Mouse (Mus musculus) limb, embryonic 13.5 days (tissue): Measurements from ENCODE around the gene Cacna2d3. TPM values are rescaled to one million over a fixed set of nuclear protein-coding genes. Genes with fewer than 3 reads are reported as not detected.

Source experiments
- ATAC-seq: fragments of 200-750 bp; cut with Nextera tagmentation; 2 replicates; pipeline ENCODE4 v1.8.0; 2017; ENCODE audit warnings: low read depth, moderate number of reproducible peaks, moderate TSS enrichment; ENCODE audit not compliant: low FRiP score
- H3K27ac ChIP-seq: fragments of 300-500 bp; sonication (generic); 2 replicates; pipeline ENCODE4 v1.5.1; 2015; ENCODE audit warnings: inconsistent platforms, mild to moderate bottlenecking, moderate library complexity
- H3K27me3 ChIP-seq: fragments of 300-500 bp; sonication (generic); 2 replicates; pipeline ENCODE4 v1.6.1; 2015; ENCODE audit warnings: mild to moderate bottlenecking, inconsistent platforms
- H3K36me3 ChIP-seq: fragments of 300-500 bp; sonication (generic); 2 replicates; pipeline ENCODE4 v1.6.1; 2015; ENCODE audit warnings: inconsistent platforms, mild to moderate bottlenecking, moderate library complexity
- H3K4me1 ChIP-seq: fragments of 300-500 bp; sonication (generic); 2 replicates; pipeline ENCODE4 v1.6.1; 2015; ENCODE audit warnings: inconsistent platforms
- H3K4me2 ChIP-seq: fragments of 300-500 bp; sonication (generic); replicated peaks from 2 replicates; pipeline ENCODE4 v1.6.1; 2015; ENCODE audit warnings: inconsistent platforms, mild to moderate bottlenecking, moderate library complexity
- H3K4me3 ChIP-seq: fragments of 300-500 bp; sonication (generic); 2 replicates; pipeline ENCODE4 v1.5.1; 2015; ENCODE audit warnings: moderate library complexity, mild to moderate bottlenecking, inconsistent platforms
- H3K9ac ChIP-seq: fragments of 300-500 bp; sonication (generic); 2 replicates; pipeline ENCODE4 v1.6.1; 2015; ENCODE audit warnings: mild to moderate bottlenecking, inconsistent platforms
- H3K9me3 ChIP-seq: fragments of 300-500 bp; sonication (generic); 2 replicates; pipeline ENCODE4 v1.6.1; 2016; ENCODE audit warnings: inconsistent platforms
- WGBS: fragments of 180-500 bp; shearing (Covaris S2); methylation state at CpG from one replicate; pipeline ENCODE4 v1.1.7; 2015; 5-methylcytosine and 5-hydroxymethylcytosine counted together
- polyA plus RNA-seq: library from polyadenylated mRNA; unstranded; fragments of >200 nt; fragmentation: Nextera tagmentation; extraction: Ambion mirVana; gene quantifications from 2 replicates; pipeline ENCODE4 v1.2.1, GENCODE M21; 2015

Cacna2d3 gene
- polyA plus RNA-seq, 1 experiment from 2014 or later, result 5.3 TPM

DNA sequence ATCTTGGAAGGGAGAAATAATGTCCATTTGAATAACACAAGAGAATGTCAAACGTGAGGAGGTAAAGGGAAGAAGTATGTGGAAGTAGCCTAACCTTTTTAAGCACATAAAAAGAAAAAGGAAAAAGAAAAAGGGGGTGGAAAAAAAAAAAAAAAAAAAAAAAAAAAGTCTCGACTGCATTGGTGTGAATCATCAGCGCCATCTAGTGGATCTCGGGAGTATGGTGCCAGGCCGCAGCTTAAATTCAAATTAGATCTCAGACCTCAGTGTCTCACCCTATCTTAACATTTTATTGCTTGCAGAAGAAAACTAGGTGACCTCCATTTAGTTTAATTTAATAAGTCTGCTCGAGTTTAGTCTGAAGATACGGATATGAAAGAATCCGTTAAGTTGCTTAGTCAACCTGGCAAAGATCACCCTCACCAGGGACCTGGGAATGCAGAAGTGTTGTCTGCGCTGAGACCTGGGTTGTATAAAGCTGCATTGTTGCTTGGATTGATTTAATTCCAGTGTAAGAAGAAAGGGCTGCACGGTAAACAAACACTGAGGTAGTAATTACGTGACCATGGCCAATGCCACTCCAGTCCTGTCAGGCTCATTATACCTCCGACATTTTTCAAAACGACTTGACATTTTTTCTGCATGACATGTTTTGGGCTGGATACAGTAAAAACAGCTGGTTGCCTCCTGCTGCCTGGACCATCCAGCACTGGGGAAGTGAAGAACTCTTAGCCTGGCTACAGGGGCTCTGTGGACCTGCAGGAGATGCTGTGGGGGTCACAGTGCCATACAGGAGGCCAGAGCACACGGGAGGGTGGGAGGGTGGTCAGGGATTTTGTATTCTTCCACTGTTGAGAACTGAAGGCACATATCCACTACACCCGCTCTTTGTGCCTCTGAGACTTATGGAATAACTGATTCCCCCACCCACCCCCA, 278.3 kb downstream of the Cacna2d3 start:
- Histone ChIP-seq H3K9ac (no peak overlapping the region), H3K9me3 (no peaks in the 10 kb centered on the region), H3K4me1 (peaks cover 20% of the 10 kb centered on the region), H3K36me3 (no peaks in the 10 kb centered on the region), H3K27ac (no peak overlapping the region), H3K4me3 (no peak overlapping the region), H3K27me3 (peaks cover 11% of the 10 kb centered on the region; the same call in 1 of the 2 replicates), H3K4me2 (peak overlapping the region; percentile 53; the same call in 1 of the 2 replicates)
- 22% methylated on average over 15 of the region's 15 CpGs for WGBS
- 0 out of 2 replicates have a peak, but pooled peaks have one; percentile 28 for ATAC-seq

DNA sequence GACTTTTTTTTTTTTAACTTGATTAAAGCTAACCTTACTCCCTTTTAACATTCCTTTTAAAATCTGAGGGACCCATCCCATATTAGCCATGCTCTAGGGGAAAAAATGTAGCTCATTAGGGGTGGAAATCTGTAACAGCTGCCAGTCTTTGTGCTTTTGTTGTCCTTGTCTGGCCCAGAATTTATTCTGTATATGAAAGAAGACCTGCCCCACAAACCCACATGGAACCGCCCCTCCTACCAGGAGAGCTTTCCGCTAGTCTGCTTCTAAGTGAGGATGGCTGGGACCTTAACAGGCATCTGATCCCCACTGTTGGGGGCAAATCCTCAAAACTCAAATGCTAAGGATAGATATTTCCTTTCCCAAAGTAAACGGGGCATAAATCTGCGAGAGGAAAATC, 279.2 kb downstream of the Cacna2d3 start:
- peak overlapping the region; percentile 53 for H3K4me2 ChIP-seq
- ATAC-seq, result peak; percentile 54; the same call in 1 of the 2 replicates
- 8% methylated on average over 4 of the region's 4 CpGs for WGBS

DNA sequence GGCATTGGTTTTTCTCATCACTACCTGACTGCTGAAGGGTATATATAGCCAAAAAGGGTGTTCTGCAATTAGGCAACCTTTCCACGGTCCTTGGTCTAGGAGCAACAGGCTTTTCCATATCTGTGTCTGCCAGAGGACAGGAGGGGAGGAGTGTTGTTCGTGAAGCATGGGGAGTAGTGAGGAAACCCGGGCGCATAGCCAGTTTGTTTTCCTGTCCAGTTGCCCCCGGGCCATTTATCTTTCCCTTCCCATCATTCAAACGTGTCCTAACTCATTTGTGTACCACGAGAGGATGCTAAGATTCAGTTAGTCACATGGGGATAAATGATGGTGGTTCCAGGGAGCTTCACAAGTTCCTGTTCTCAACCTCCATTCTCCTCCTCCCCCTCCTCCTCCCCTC, 283.0 kb downstream of the Cacna2d3 start:
- no peak overlapping the region for H3K9ac ChIP-seq
- peaks cover 3% of the 10 kb centered on the region; the same call in 1 of the 2 replicates for H3K27me3 ChIP-seq
- H3K36me3 ChIP-seq, result no peaks in the 10 kb centered on the region
- H3K27ac ChIP-seq, result no peak overlapping the region
- ATAC-seq, result no peak
- WGBS, result 71% methylated on average over 7 of the region's 7 CpGs
- H3K4me1 ChIP-seq, result peaks cover 19% of the 10 kb centered on the region
- no peak overlapping the region for H3K4me3 ChIP-seq
- no peaks in the 10 kb centered on the region for H3K9me3 ChIP-seq
- H3K4me2 ChIP-seq, result no peak overlapping the region

More for the DNA sequence above, 279.2 kb downstream of the Cacna2d3 start:
- H3K9me3 ChIP-seq, result no peaks in the 10 kb centered on the region
- peaks cover 11% of the 10 kb centered on the region; the same call in 1 of the 2 replicates for H3K27me3 ChIP-seq
- peaks cover 20% of the 10 kb centered on the region for H3K4me1 ChIP-seq
- H3K36me3 ChIP-seq, result no peaks in the 10 kb centered on the region
- H3K27ac ChIP-seq, result peak overlapping the region; percentile 61
- H3K4me3 ChIP-seq, result no peak overlapping the region
- H3K9ac ChIP-seq, result no peak overlapping the region

DNA sequence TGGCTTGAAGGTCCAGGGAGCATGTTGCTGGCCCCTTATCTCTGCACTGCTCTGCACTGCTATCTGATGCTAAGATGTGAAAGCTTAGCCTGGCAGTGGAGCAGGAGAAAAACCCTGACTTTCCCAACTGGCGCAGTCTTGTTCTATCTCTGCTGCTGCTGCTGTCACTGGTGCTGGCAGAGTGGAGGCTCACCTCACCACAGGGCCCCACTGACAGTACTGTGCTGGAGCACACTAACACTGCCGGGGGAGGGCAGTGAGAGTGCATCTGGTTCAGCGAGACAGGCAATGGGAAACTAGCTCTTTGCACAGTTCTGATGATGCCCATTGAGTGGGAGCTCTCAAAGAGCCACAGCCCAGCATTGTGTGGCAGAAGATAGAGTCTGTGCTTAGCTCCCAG, 283.4 kb downstream of the Cacna2d3 start:
- no peak overlapping the region for H3K27ac ChIP-seq
- no peak for ATAC-seq
- H3K36me3 ChIP-seq, result no peaks in the 10 kb centered on the region
- 72% methylated on average over 3 of the region's 3 CpGs for WGBS
- H3K4me3 ChIP-seq, result no peak overlapping the region
- H3K4me1 ChIP-seq, result peaks cover 15% of the 10 kb centered on the region
- H3K9ac ChIP-seq, result no peak overlapping the region
- no peak overlapping the region for H3K4me2 ChIP-seq
- peaks cover 3% of the 10 kb centered on the region; the same call in 1 of the 2 replicates for H3K27me3 ChIP-seq
- no peaks in the 10 kb centered on the region for H3K9me3 ChIP-seq

DNA sequence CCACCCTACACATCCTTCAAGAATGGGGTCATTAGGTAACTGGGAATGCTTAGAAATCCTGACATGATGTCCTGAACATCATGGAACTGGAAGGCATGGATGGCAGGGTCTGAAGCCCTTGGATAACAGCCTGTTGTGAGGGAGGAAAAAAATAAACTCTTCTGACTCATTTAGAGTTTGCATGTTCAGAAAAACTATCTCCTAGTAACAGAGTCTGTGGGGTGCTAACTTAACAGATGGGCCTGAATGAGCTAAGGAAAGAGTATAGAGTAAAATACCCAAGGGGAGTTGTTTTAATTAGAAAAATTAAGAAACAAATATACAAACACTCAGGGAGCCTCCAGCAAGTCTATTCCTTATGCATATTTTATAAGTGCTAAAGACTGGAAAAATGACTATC, 286.5 kb downstream of the Cacna2d3 start:
- Histone ChIP-seq H3K27ac (no peak overlapping the region), H3K4me1 (no peaks in the 10 kb centered on the region)

DNA sequence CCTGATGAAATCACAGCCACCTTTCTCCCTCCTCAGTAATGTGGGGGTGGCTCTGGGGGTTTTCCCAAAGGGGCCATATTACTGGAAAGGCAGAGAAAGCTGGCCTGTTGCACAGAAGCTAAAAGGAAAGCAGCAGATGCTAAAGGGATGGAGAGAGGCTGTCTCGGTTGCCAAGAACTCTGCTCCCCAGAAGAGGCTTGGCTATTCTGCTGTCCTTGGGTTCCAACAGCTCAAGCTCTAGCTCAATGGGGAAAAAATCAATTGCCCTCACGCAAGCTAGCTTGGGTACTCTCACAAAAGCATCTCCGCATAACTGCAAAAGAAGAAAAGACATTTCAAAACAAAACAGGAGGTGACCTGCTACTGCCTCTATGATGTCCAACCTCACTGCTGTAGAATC, 287.9 kb downstream of the Cacna2d3 start:
- Histone ChIP-seq H3K27me3 (no peaks in the 10 kb centered on the region), H3K4me1 (no peaks in the 10 kb centered on the region), H3K9ac (no peak overlapping the region), H3K9me3 (no peaks in the 10 kb centered on the region), H3K27ac (no peak overlapping the region), H3K4me3 (no peak overlapping the region), H3K36me3 (no peaks in the 10 kb centered on the region), H3K4me2 (no peak overlapping the region)
- 85% methylated on average over 3 of the region's 3 CpGs for WGBS
- ATAC-seq, result no peak

More for the DNA sequence above, 286.5 kb downstream of the Cacna2d3 start:
- ATAC-seq, result no peak
- Histone ChIP-seq H3K36me3 (no peaks in the 10 kb centered on the region), H3K4me2 (no peak overlapping the region), H3K9me3 (no peaks in the 10 kb centered on the region), H3K4me3 (no peak overlapping the region), H3K27me3 (peaks cover 3% of the 10 kb centered on the region; the same call in 1 of the 2 replicates), H3K9ac (no peak overlapping the region)

DNA sequence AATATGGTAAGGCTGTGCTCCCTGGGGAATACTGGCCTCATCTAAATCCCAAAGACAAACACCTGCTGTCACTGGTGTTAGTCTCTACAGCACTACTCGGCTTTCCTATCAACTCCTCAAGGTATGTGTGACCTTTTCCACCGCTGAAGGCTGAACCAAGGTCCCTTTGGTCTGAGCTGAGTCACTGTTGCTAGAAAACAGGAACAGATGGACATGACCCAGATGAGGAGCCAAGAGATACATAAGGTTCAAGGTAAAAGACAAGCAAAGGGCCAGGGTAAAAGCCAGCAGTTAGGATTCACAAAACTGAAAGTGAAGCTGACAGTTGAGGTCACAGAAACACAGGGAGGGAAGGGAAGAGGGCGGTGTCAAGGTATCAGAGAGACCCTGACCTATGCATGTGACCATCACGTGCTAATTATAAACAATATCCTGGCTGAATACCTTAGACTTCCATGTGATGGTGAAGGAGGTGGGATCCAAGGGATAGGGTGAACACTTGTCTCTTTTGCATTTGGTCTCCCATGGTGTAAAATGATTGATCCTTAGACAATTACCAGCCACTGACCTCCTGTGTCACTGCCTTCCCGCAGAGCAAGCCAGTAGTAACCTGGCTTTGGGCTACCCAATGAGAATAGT, 288.5 kb downstream of the Cacna2d3 start:
- H3K9ac ChIP-seq, result no peak overlapping the region
- no peaks in the 10 kb centered on the region for H3K9me3 ChIP-seq
- H3K4me1 ChIP-seq, result no peaks in the 10 kb centered on the region
- no peak for ATAC-seq
- H3K27ac ChIP-seq, result no peak overlapping the region
- WGBS, result 66% methylated on average over 5 of the region's 5 CpGs
- H3K36me3 ChIP-seq, result no peaks in the 10 kb centered on the region
- H3K4me2 ChIP-seq, result no peak overlapping the region
- H3K27me3 ChIP-seq, result no peaks in the 10 kb centered on the region
- no peak overlapping the region for H3K4me3 ChIP-seq

DNA sequence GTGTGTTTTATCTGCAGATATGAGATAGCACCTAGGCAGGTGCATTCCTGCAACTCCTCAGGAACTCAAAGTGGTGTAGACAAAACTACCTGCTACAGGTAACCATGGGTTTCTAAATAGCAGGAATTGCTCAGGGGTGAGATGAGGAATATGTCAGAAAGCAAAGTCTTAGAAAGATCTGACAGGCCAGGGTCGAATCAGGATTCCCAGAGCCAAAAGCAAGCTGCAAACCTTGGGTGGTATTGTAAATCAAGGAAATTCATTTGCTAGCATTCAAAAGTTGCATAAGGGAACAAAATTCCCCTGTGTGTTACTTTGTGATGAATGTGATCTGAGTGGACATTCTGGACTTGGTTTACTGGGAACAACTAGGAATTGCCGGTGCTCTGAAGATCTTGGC, 291.9 kb downstream of the Cacna2d3 start:
- no peak overlapping the region for H3K4me2 ChIP-seq
- H3K9me3 ChIP-seq, result no peaks in the 10 kb centered on the region
- WGBS, result 75% methylated on average over 2 of the region's 2 CpGs
- H3K27ac ChIP-seq, result no peak overlapping the region
- no peaks in the 10 kb centered on the region for H3K36me3 ChIP-seq
- H3K9ac ChIP-seq, result no peak overlapping the region
- H3K4me1 ChIP-seq, result no peaks in the 10 kb centered on the region
- H3K27me3 ChIP-seq, result no peaks in the 10 kb centered on the region
- ATAC-seq, result no peak
- no peak overlapping the region for H3K4me3 ChIP-seq

DNA sequence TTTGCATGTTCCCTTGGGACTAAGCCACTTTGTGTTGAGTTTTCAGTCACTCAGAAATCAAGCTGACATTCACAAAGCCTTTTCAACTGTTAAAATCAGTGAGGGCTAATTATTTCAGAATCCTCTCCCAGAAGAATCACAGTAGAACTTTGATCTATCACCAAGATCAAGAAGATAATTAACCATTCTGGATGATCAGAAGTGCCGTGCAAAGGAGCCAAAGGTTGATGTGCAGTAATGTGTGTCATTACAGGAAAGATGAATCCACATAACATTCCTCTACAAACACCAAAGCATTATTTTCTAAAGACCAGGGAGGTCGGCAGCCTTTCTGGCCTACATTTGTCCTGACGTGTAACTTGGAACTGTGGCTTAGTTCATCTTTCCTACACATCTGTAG, 296.0 kb downstream of the Cacna2d3 start:
- no peaks in the 10 kb centered on the region for H3K9me3 ChIP-seq
- no peak overlapping the region for H3K9ac ChIP-seq
- H3K4me3 ChIP-seq, result no peak overlapping the region
- ATAC-seq, result no peak
- WGBS, result 83% methylated on average over 3 of the region's 3 CpGs
- no peaks in the 10 kb centered on the region for H3K4me1 ChIP-seq
- no peaks in the 10 kb centered on the region for H3K27me3 ChIP-seq
- H3K4me2 ChIP-seq, result no peak overlapping the region
- H3K36me3 ChIP-seq, result no peaks in the 10 kb centered on the region
- H3K27ac ChIP-seq, result no peak overlapping the region

DNA sequence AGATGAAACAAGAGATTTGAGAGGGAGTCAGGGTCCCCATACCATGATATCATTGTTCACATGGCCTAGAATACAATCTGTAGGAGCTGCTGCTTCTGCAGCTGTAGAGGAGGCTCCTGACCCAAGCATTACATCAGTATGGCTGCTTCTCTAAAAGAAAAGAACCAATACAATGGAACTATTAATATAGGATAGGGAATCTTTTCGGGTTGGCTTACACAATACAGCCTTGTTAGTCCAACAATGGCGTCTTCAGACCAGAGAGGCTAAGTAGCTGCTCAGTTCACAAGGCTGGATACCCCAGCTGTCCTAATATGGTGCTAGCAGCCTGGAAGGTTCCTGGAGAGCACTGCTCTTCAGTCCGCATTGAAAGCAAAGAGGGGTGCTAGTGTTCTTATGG, 296.5 kb downstream of the Cacna2d3 start:
- Histone ChIP-seq H3K9me3 (no peaks in the 10 kb centered on the region), H3K4me1 (no peaks in the 10 kb centered on the region), H3K4me2 (no peak overlapping the region), H3K4me3 (no peak overlapping the region), H3K27ac (no peak overlapping the region), H3K27me3 (no peaks in the 10 kb centered on the region), H3K36me3 (no peaks in the 10 kb centered on the region), H3K9ac (no peak overlapping the region)
- no peak for ATAC-seq
- WGBS, result 87% methylated on average over 3 of the region's 3 CpGs

DNA sequence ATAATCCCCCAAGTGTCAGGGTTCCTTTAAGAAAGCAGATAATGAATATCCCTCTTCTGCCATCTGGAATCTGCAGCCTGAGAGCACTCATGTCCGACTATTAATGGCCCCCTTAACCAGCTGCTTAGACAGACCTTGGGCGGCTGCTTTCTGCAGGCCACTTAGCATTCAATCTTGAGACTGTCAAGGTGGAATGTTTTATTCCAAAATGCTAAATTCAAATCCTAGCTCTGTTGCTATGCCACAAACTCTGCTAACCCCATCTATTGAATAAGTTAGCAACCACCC, 315.8 kb downstream of the Cacna2d3 start:
- ATAC-seq, result no peak
- no peak overlapping the region for H3K4me3 ChIP-seq
- H3K27me3 ChIP-seq, result 0 out of 2 replicates have a peak, but pooled peaks cover 3% of the 10 kb centered on the region
- no peak overlapping the region for H3K4me2 ChIP-seq
- H3K4me1 ChIP-seq, result peaks cover 28% of the 10 kb centered on the region
- H3K9me3 ChIP-seq, result no peaks in the 10 kb centered on the region
- 18% methylated on average over 2 of the region's 2 CpGs for WGBS
- H3K9ac ChIP-seq, result no peak overlapping the region
- H3K27ac ChIP-seq, result no peak overlapping the region
- no peaks in the 10 kb centered on the region for H3K36me3 ChIP-seq

DNA sequence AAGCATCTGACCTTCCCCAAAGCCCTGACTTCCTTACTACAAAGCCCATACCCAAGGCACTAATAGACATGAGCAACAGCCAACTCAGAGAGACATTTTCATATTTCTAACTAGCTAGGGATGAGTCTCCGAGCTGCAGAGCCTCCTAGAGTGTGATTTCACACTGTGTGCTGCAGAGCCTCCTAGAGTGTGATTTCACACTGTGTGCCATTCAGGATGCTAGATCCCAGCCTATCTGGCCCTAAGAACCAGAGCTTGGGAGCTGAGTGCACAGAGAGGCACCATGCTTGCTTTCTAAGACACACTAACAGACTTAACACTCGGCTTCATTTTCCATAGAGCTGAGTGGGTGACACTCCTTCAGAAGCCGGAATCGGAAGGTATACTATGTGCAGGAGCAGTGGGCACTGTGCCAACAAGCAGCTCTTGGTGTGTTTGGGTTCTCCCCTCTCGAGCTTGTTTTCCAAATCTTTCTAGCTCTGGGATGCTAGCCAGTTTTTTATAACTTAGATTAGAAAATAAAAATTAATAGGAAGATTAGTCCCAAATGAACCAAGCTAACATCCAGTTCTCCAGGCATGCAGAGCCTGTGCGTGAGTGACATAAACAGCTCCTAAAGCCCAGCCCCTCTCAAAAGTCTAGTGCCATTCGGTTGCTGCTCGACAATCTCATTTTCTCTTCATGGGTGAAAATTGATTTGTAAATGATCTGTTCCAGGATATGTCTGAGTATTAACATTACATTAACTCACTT, 316.4 kb downstream of the Cacna2d3 start:
- H3K4me2 ChIP-seq, result no peak overlapping the region
- ATAC-seq, result no peak
- peaks cover 28% of the 10 kb centered on the region for H3K4me1 ChIP-seq
- no peak overlapping the region for H3K9ac ChIP-seq
- no peak overlapping the region for H3K27ac ChIP-seq
- H3K27me3 ChIP-seq, result 0 out of 2 replicates have a peak, but pooled peaks cover 3% of the 10 kb centered on the region
- H3K36me3 ChIP-seq, result no peaks in the 10 kb centered on the region
- no peak overlapping the region for H3K4me3 ChIP-seq
- H3K9me3 ChIP-seq, result no peaks in the 10 kb centered on the region
- 49% methylated on average over 8 of the region's 8 CpGs for WGBS
